Mouse (Mus musculus): Measurements from ENCODE around the gene Slc38a4.

Gene Slc38a4

GRCm38 (mm10) chr15:97055794-97056193, at the start of gene Slc38a4:
Slc38a4 (minus strand) TSS chr15:97055956.
- no peak for DNase-seq (ENCODE audit: low read depth, low spot score)

GRCm38 (mm10) chr15:97104889-97105391, 49.2 kb upstream of the Slc38a4 start:
- DNase-seq (ENCODE audit: low read depth, low spot score): no peak

DNA sequence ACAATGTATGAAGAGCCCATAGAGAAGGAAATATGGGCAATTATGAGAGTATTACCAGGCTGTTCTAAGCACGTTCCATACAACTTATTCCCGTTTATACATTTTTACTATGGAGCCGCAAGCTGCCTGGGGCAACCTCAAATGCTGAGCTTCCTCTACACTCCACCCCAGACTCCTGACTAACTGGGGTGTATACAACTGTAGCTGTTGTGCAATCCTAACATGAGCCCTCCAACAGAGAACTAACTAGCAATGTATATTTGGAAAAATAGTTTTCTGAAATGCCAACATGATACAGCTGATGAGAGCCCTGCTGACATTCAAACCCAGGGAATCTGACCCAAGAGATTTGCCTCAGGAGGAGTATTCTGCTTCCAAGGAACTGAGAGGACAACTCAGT, 48.3 kb upstream of the Slc38a4 start:
- no peak for DNase-seq (ENCODE audit: low read depth, low spot score)

- DNase-seq (ENCODE audit: low read depth, low spot score): no peak
Measured at GRCm38 (mm10) chr15:97102811-97103210, 47.1 kb upstream of the Slc38a4 start.

- no peak for DNase-seq (ENCODE audit: low read depth, low spot score)
Measured at GRCm38 (mm10) chr15:97102181-97102580, 46.4 kb upstream of the Slc38a4 start.

DNA sequence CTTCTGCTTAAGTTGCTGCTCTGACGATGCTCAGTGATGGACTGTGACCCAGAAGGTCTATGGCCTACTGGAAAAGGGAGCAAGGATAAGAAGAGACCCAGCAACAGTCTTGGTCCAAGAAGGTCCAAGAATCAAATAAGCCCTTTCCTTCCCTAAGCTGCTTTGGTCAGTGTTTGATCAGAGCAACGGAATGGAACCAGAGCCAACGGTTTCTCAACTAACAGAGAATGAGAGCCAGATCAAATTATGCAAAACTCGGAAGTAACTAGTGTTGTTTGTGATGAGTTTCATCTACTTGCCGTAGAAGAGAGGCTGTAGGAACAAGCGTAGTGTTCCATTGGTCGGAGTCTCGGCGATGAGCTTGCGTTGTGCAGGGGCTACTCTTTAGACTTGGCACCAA, 43.3 kb upstream of the Slc38a4 start:
- no peak for DNase-seq (ENCODE audit: low read depth, low spot score)

- no peak for DNase-seq (ENCODE audit: low read depth, low spot score)
Measured at GRCm38 (mm10) chr15:97097548-97097947, 41.8 kb upstream of the Slc38a4 start.

GRCm38 (mm10) chr15:97089526-97089925, 33.8 kb upstream of the Slc38a4 start:
- no peak for DNase-seq (ENCODE audit: low read depth, low spot score)

GRCm38 (mm10) chr15:97085833-97086232, 30.1 kb upstream of the Slc38a4 start:
- no peak for DNase-seq (ENCODE audit: low read depth, low spot score)

DNA sequence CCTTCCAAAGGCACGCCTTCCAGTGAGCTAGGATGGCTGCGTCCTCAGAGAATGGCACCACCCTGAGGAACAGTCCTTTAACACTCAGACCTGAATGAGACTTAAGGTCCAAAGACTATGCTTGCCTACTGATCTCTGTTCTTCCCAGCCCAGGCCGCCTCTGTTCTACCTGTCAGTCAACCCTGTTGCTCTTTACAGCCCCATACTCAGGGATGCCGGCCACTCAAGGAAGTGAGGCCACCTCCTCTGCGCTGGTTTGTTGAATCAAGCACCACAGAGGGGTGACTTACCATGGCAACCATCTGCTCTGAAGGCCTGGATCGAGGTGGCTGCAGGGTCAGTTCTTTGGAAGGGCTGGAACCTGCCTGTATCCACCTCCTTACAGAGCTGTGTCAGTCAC, 21.9 kb upstream of the Slc38a4 start:
- DNase-seq (ENCODE audit: low read depth, low spot score): no peak

GRCm38 (mm10) chr15:97076092-97076491, 20.3 kb upstream of the Slc38a4 start:
- no peak for DNase-seq (ENCODE audit: low read depth, low spot score)

GRCm38 (mm10) chr15:97075240-97075639, 19.5 kb upstream of the Slc38a4 start:
- no peak for DNase-seq (ENCODE audit: low read depth, low spot score)

GRCm38 (mm10) chr15:97072859-97073826, 17.4 kb upstream of the Slc38a4 start:
- no peak for DNase-seq (ENCODE audit: low read depth, low spot score)

GRCm38 (mm10) chr15:97067340-97068136, 11.8 kb upstream of the Slc38a4 start:
- DNase-seq (ENCODE audit: low read depth, low spot score): no peak

- no peak for DNase-seq (ENCODE audit: low read depth, low spot score)
Measured at GRCm38 (mm10) chr15:97066937-97067336, 11.2 kb upstream of the Slc38a4 start.

GRCm38 (mm10) chr15:97063211-97063610, 7.5 kb upstream of the Slc38a4 start:
- no peak for DNase-seq (ENCODE audit: low read depth, low spot score)

DNA sequence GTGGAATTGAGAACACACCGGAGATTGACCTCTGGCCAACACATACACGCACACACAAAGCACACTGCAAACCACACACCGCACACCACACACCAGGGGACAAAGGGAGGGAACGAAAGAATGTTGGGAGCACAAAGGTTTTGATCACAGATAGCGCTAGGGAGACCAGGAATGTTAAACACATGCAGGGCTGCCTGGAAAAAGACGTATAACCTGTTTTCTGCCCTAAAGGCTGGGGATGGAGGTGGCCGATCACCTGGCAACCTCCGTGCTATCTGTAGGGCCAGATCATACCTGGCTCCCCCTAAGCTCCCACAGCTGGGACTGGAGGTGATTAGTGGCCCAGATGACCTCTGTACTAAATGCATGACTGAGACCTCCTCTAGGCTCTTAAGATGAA, 5.2 kb upstream of the Slc38a4 start:
- no peak for DNase-seq (ENCODE audit: low read depth, low spot score)

DNA sequence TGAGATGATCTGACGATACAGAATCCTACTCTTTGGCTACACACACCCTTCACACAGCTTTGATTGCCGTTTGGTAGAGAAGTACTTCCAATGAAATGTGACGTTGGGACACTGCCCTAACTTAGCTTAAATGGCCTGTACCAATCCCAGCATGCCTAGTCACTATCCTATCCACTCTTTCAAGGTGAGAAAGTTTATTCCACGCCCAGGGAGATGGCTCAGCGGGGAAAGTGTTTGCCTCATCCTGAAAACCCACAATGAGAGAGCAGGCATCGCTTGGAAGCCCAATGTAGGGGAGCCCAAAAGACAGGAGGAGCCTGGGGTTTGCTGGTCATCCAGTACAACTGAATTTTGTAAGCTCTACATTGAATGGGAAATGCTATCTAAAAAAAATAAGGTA, 4.8 kb upstream of the Slc38a4 start:
- DNase-seq (ENCODE audit: low read depth, low spot score): no peak

DNA sequence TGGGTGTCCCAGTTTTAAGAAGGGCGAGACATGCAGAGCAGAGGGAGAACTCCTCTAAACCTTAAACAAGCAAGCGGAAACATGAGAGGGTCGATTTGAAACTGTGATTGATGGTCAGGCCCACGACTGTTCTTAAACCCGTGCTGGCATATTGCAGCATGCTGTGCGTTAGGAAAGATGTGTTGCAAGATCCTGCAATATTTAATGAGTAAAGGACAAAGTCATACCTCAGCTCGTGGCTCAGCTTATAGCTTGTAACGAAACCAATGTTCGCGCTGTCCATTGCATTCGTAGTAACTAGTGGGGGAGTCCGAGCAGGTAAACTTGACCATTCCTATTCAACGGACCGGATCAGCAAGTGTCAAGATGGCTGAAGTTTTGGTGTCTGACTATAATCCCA, 4.3 kb upstream of the Slc38a4 start:
- DNase-seq (ENCODE audit: low read depth, low spot score): no peak

GRCm38 (mm10) chr15:97059071-97060041, 3.6 kb upstream of the Slc38a4 start:
- no peak for DNase-seq (ENCODE audit: low read depth, low spot score)

Data from telencephalon, adult 2 months (tissue).